Mouse (Mus musculus): Measurements from ENCODE around the gene Tox3. TPM values are rescaled to one million over a fixed set of nuclear protein-coding genes. Genes with fewer than 3 reads are reported as not detected.

Gene Tox3
- total and polyA plus RNA-seq, 3 experiments: not detected

DNA sequence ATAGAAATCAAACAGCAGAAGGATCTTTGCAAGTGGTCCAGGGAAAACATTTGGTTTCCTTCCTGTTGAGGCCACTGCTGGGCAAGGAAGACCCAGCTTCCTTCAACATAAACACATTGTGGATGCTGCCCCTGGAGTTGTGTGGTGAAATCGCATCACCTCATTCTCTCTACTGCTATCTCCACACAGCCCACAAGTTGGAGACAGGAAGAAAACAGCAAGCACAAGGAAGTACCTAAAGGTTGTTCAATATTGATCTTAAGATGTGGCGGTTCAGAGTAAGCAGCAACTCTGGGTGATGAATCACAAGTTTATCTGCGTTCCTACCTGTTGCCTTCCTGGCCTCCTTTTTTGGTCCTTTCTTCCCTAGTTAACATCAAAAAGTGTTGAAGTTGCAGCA, 6.6 kb upstream of the Tox3 start:
- H3K9ac ChIP-seq (ENCODE audit: insufficient read depth, low read depth): no peak overlapping the region
- no peak overlapping the region for H3K4me2 ChIP-seq (ENCODE audit: insufficient read depth, low read depth, poor library complexity, severe bottlenecking)
- TF ChIP-seq ZNF384 (IDR thresholded peaks at IDR 0.05; ENCODE audit: low read depth, low read length): no peak
- no peak for TF ChIP-seq MYC (IDR thresholded peaks at IDR 0.05; ENCODE audit: low read depth, low read length)
- no peak for TF ChIP-seq SMC3 (IDR thresholded peaks at IDR 0.05; ENCODE audit: low read depth, low read length)
- no peak for TF ChIP-seq TCF12 (IDR thresholded peaks at IDR 0.05; ENCODE audit: low read depth, low read length)
- no peak for TF ChIP-seq MAX (IDR thresholded peaks at IDR 0.05; ENCODE audit: low read length)
- no peak for TF ChIP-seq POLR2A (IDR thresholded peaks at IDR 0.05; ENCODE audit: low read depth, low read length)
- TF ChIP-seq SIN3A (IDR thresholded peaks at IDR 0.05; ENCODE audit: low read length): no peak
- in situ Hi-C loops (cut with MboI; ENCODE audit: low pct_ligation_motif_present, low pct_unique_long_range_greater_than_20kb, low sequenced_read_pairs) (no loop called here), dilution Hi-C loops (cut with MboI; ENCODE audit: extremely low pct_ligation_motif_present, extremely low pct_unique_long_range_greater_than_20kb, low sequenced_read_pairs) (no loop called here)
- H3K36me3 ChIP-seq (replicated peaks in 1 of 2; ENCODE audit: control insufficient read depth in 1 of 2, insufficient read depth in 1 of 2, low read length in 1 of 2): no peaks in the 10 kb centered on the region
- no peak overlapping the region for H3K27ac ChIP-seq (ENCODE audit: insufficient read depth, low read depth)
- peaks cover 0 to 51% of the 10 kb centered on the region in 2 experiments; a peak in 2 of 4 replicates for H3K4me1 ChIP-seq (ENCODE audit: control insufficient read depth in 1 of 2, insufficient read depth in 2 of 2)
- no peak for DNase-seq (ENCODE audit: extremely low read depth)
- H3K27me3 ChIP-seq (replicated peaks): no peaks in the 10 kb centered on the region
- no peaks in the 10 kb centered on the region for H3K9me3 ChIP-seq (replicated peaks; ENCODE audit: low read length)
- H3K79me2 ChIP-seq (replicated peaks; ENCODE audit: control insufficient read depth, extremely low read depth, insufficient read depth, poor library complexity, severe bottlenecking): no peaks in the 10 kb centered on the region
- no peak overlapping the region for H3K4me3 ChIP-seq (replicated peaks in 1 of 3; ENCODE audit: low read depth in 2 of 3, low read length in 2 of 3, poor library complexity in 1 of 3)

DNA sequence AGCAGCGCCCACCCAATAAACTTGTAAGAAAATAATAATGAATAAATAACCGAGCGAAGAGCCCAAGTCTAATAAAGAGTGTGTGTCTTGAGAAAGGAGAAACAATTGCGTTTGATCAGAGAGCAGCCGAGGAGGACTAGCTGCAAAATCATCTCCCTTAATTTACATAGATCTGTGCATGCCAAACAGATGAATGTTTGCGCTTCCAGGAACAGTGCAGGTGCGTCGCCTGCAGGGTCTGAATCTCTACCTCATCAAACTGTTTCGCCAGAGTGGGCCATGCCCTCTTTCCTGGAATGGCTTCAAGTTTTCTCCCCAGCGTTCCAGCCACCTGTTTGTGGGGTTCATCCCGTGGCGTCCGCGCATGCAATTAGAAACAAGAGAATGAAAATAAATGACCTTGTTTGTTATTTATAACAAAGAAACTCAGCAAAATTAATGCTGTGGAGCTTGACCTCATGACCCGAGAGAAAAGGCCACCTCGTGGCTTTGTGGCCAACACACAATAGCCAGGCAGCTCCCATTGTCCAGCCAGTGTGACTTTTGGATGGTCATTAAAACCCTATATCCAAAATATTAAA, 5.9 kb upstream of the Tox3 start:
- no peak overlapping the region for H3K4me2 ChIP-seq (ENCODE audit: insufficient read depth, low read depth, poor library complexity, severe bottlenecking)
- in situ Hi-C loops (cut with MboI; ENCODE audit: low pct_ligation_motif_present, low pct_unique_long_range_greater_than_20kb, low sequenced_read_pairs) (no loop called here), dilution Hi-C loops (cut with MboI; ENCODE audit: extremely low pct_ligation_motif_present, extremely low pct_unique_long_range_greater_than_20kb, low sequenced_read_pairs) (no loop called here)
- peaks cover 0 to 58% of the 10 kb centered on the region in 2 experiments; a peak in 2 of 4 replicates for H3K4me1 ChIP-seq (ENCODE audit: control insufficient read depth in 1 of 2, insufficient read depth in 2 of 2)
- TF ChIP-seq PAX5 (IDR thresholded peaks at IDR 0.05; ENCODE audit: low read length) (no peak), SIN3A (IDR thresholded peaks at IDR 0.05; ENCODE audit: low read length) (no peak), USF2 (conservative IDR thresholded peaks at IDR 0.05; ENCODE audit: low read depth, low read length) (no peak), POLR2A (IDR thresholded peaks at IDR 0.05; ENCODE audit: low read depth, low read length) (no peak), JUN (IDR thresholded peaks at IDR 0.05; ENCODE audit: insufficient read depth, low read depth, low read length) (no peak), CHD2 (IDR thresholded peaks at IDR 0.05; ENCODE audit: low read length) (no peak), GABPA (IDR thresholded peaks at IDR 0.05; ENCODE audit: insufficient replicate concordance, low read depth, low read length) (no peak), ZC3H11A (IDR thresholded peaks at IDR 0.05; ENCODE audit: low read depth, low read length) (no peak), RCOR1 (conservative IDR thresholded peaks at IDR 0.05; ENCODE audit: low read depth, low read length) (no peak), EP300 (IDR thresholded peaks at IDR 0.05; ENCODE audit: low read length) (no peak), MYC (IDR thresholded peaks at IDR 0.05; ENCODE audit: low read depth, low read length) (no peak), NELFE (IDR thresholded peaks at IDR 0.05; ENCODE audit: low read depth, low read length) (no peak), MAX (IDR thresholded peaks at IDR 0.05; ENCODE audit: low read length) (no peak), ZNF384 (IDR thresholded peaks at IDR 0.05; ENCODE audit: low read depth, low read length) (no peak), E2F4 (IDR thresholded peaks at IDR 0.05; ENCODE audit: insufficient replicate concordance, low read depth, low read length) (no peak), MXI1 (IDR thresholded peaks at IDR 0.05; ENCODE audit: low read depth, low read length) (no peak), KAT2A (IDR thresholded peaks at IDR 0.05; ENCODE audit: insufficient replicate concordance, low read length) (no peak)
- no peak for DNase-seq (ENCODE audit: extremely low read depth)
- H3K27me3 ChIP-seq (replicated peaks): no peaks in the 10 kb centered on the region
- H3K36me3 ChIP-seq (replicated peaks in 1 of 2; ENCODE audit: control insufficient read depth in 1 of 2, insufficient read depth in 1 of 2, low read length in 1 of 2): no peaks in the 10 kb centered on the region
- H3K27ac ChIP-seq (ENCODE audit: insufficient read depth, low read depth): no peak overlapping the region
- H3K79me2 ChIP-seq (replicated peaks; ENCODE audit: control insufficient read depth, extremely low read depth, insufficient read depth, poor library complexity, severe bottlenecking): no peaks in the 10 kb centered on the region
- no peak overlapping the region for H3K4me3 ChIP-seq (replicated peaks in 1 of 3; ENCODE audit: low read depth in 2 of 3, low read length in 2 of 3, poor library complexity in 1 of 3)
- H3K9me3 ChIP-seq (replicated peaks; ENCODE audit: low read length): no peaks in the 10 kb centered on the region
- no peak overlapping the region for H3K9ac ChIP-seq (ENCODE audit: insufficient read depth, low read depth)
